Mouse (Mus musculus) embryonic facial prominence, embryonic 15.5 days (tissue): ENCODE data around the gene Pth2r. TPM values are rescaled to one million over a fixed set of nuclear protein-coding genes. Genes with fewer than 3 reads are reported as not detected.

Experiments used
- ATAC-seq: fragments of 200-750 bp; cut with Nextera tagmentation; 2 replicates; pipeline ENCODE4 v1.8.0; 2017; ENCODE audit warnings: low read depth, moderate TSS enrichment; ENCODE audit not compliant: insufficient number of reproducible peaks, low FRiP score, low TSS enrichment
- H3K27ac ChIP-seq: fragments of 300-500 bp; sonication (generic); replicated peaks from 2 replicates; pipeline ENCODE4 v1.5.1; 2015; ENCODE audit warnings: mild to moderate bottlenecking, inconsistent platforms
- H3K27me3 ChIP-seq: fragments of 300-500 bp; sonication (generic); 2 replicates; pipeline ENCODE4 v1.6.1; 2015; ENCODE audit warnings: inconsistent platforms
- H3K36me3 ChIP-seq: fragments of 300-500 bp; sonication (generic); 2 replicates; pipeline ENCODE4 v1.6.1; 2015; ENCODE audit warnings: mild to moderate bottlenecking, inconsistent platforms
- H3K4me1 ChIP-seq: fragments of 300-500 bp; sonication (generic); 2 replicates; pipeline ENCODE4 v1.6.1; 2015; ENCODE audit warnings: inconsistent platforms
- H3K4me2 ChIP-seq: fragments of 300-500 bp; sonication (generic); replicated peaks from 2 replicates; pipeline ENCODE4 v1.6.1; 2015; ENCODE audit warnings: mild to moderate bottlenecking, inconsistent platforms
- H3K4me3 ChIP-seq: fragments of 300-500 bp; sonication (generic); replicated peaks from 2 replicates; pipeline ENCODE4 v1.5.1; 2015; ENCODE audit warnings: mild to moderate bottlenecking, inconsistent platforms
- H3K9ac ChIP-seq: fragments of 300-500 bp; sonication (generic); 2 replicates; pipeline ENCODE4 v1.6.1; 2015; ENCODE audit warnings: inconsistent platforms
- H3K9me3 ChIP-seq: fragments of 300-500 bp; sonication (generic); replicated peaks from 2 replicates; pipeline ENCODE4 v1.6.1; 2016; ENCODE audit warnings: inconsistent platforms
- WGBS: fragments of 180-500 bp; shearing (Covaris S2); methylation state at CpG from one replicate; pipeline ENCODE4 v1.1.7; 2015; 5-methylcytosine and 5-hydroxymethylcytosine counted together
- polyA plus RNA-seq: library from polyadenylated mRNA; unstranded; fragments of >200 nt; fragmentation: Nextera tagmentation; extraction: Ambion mirVana; gene quantifications from 2 replicates; pipeline ENCODE4 v1.2.1, GENCODE M21; 2015

Pth2r gene
- polyA plus RNA-seq, 1 experiment from 2014 or later = 0.17 TPM

DNA sequence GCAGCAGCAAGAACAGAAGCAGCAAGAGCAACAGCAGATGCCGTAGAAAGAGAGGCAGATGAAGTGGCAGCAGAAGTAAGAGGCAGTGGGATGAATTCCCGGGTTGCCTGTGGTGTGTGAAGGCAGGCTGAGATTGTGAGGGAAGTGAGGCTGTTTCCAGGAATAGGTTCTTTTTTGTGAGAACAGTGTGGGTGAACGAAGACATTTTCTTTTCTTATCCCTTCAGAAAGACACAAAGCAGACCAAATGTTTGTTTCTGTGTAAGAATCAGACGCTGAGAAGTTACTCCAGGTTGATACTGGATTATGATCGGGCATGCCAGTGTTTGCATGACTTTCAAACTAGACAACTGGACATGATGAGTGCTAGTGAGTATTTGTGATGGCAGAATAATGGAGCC, 52.2 kb downstream of the Pth2r start:
- Histone ChIP-seq H3K4me3 (no peak overlapping the region), H3K4me2 (no peak overlapping the region), H3K27ac (no peak overlapping the region), H3K27me3 (no peaks in the 10 kb centered on the region), H3K36me3 (no peaks in the 10 kb centered on the region), H3K4me1 (no peaks in the 10 kb centered on the region), H3K9ac (no peak overlapping the region), H3K9me3 (no peaks in the 10 kb centered on the region)
- ATAC-seq = no peak
- WGBS = 87% methylated on average over 5 of the region's 5 CpGs

DNA sequence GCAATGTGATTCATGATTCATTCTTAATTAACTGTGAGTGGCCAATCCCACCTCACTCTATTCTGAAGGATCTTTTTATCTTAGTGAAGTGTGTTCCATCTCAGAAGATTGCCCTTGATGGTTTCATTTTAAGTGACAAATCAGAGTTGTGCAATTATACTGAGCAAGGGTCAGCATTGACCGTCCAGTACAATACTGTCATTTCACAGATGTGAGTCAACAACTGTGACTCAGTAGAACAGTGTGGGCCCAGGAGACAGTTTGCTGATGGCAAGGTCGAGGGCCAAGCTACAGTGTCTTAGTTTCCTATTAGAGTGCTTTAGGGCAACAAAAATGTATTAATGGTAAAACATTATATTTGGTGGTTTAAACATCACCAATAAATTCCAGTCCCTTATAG, 55.9 kb downstream of the Pth2r start:
- no peaks in the 10 kb centered on the region for H3K36me3 ChIP-seq
- WGBS = 73% methylated on average over 2 of the region's 2 CpGs
- ATAC-seq = no peak
- H3K4me2 ChIP-seq = no peak overlapping the region
- no peak overlapping the region for H3K9ac ChIP-seq
- no peaks in the 10 kb centered on the region for H3K4me1 ChIP-seq
- no peak overlapping the region for H3K4me3 ChIP-seq
- H3K27me3 ChIP-seq = no peaks in the 10 kb centered on the region
- H3K27ac ChIP-seq = no peak overlapping the region
- H3K9me3 ChIP-seq = no peaks in the 10 kb centered on the region

DNA sequence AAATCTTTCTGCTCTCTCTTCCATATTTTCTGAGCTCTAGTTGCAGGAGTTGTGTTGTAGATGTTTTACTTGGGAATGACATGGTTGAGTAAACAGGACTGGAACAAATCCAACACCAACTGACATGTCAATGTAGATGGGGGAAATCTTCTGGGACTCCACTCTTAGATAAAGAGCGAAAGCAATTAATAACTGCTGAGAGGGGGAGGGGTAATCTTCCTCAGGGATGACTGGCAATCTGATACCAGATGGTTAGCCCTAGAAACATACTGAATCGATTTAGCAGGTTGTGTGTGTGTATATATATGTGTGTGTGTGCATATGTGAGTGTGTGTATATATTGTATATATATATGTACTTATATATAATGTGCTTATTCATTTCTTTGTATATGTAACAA, 58.4 kb downstream of the Pth2r start:
- Histone ChIP-seq H3K4me2 (no peak overlapping the region), H3K27me3 (no peaks in the 10 kb centered on the region), H3K9me3 (no peaks in the 10 kb centered on the region), H3K4me1 (no peaks in the 10 kb centered on the region), H3K36me3 (no peaks in the 10 kb centered on the region), H3K4me3 (no peak overlapping the region), H3K9ac (no peak overlapping the region), H3K27ac (no peak overlapping the region)
- ATAC-seq = no peak
- WGBS = 40% methylated on average over 2 of the region's 2 CpGs

- no peak for ATAC-seq
- no peaks in the 10 kb centered on the region for H3K4me1 ChIP-seq
- no peak overlapping the region for H3K27ac ChIP-seq
- no peak overlapping the region for H3K9ac ChIP-seq
- no peaks in the 10 kb centered on the region for H3K9me3 ChIP-seq
- WGBS = 66% methylated on average over 2 of the region's 2 CpGs
- no peak overlapping the region for H3K4me2 ChIP-seq
- no peak overlapping the region for H3K4me3 ChIP-seq
- H3K27me3 ChIP-seq = no peaks in the 10 kb centered on the region
- H3K36me3 ChIP-seq = no peaks in the 10 kb centered on the region
Observed at GRCm38 (mm10) chr1:65352979-65353378, 71.1 kb downstream of the Pth2r start.

GRCm38 (mm10) chr1:65354153-65354552, 72.3 kb downstream of the Pth2r start:
- H3K27ac ChIP-seq = no peak overlapping the region
- H3K9me3 ChIP-seq = no peaks in the 10 kb centered on the region
- no peaks in the 10 kb centered on the region for H3K36me3 ChIP-seq
- ATAC-seq = no peak
- H3K9ac ChIP-seq = no peak overlapping the region
- H3K27me3 ChIP-seq = no peaks in the 10 kb centered on the region
- H3K4me2 ChIP-seq = no peak overlapping the region
- H3K4me1 ChIP-seq = no peaks in the 10 kb centered on the region
- H3K4me3 ChIP-seq = no peak overlapping the region

DNA sequence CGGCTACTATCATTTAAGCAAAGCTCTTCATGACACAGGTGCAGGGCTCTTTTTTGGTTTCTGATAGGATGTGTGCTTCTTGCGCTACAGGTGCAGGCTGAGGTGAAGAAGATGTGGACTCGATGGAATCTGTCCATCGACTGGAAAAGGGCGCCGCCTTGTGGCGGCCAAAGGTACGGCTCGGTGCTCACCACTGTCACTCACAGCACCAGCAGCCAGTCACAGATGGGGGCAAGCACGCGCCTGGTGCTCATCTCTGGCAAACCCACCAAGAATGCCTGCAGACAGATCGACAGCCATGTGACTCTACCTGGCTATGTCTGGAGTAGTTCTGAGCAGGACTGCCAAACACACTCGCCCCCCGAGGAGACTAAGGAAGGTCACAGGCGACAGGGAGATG, 106.5 kb downstream of the Pth2r start:
- no peak overlapping the region for H3K9ac ChIP-seq
- no peak overlapping the region for H3K4me3 ChIP-seq
- H3K9me3 ChIP-seq = no peaks in the 10 kb centered on the region
- no peak for ATAC-seq
- WGBS = 40% methylated on average over 15 of the region's 15 CpGs
- no peaks in the 10 kb centered on the region for H3K36me3 ChIP-seq
- no peak overlapping the region for H3K27ac ChIP-seq
- no peak overlapping the region for H3K4me2 ChIP-seq
- no peaks in the 10 kb centered on the region for H3K27me3 ChIP-seq
- H3K4me1 ChIP-seq = no peaks in the 10 kb centered on the region

GRCm38 (mm10) chr1:65389621-65390020, 107.8 kb downstream of the Pth2r start:
- H3K36me3 ChIP-seq = no peaks in the 10 kb centered on the region
- no peak overlapping the region for H3K4me2 ChIP-seq
- no peak overlapping the region for H3K27ac ChIP-seq
- no peaks in the 10 kb centered on the region for H3K9me3 ChIP-seq
- no peak overlapping the region for H3K4me3 ChIP-seq
- H3K27me3 ChIP-seq = no peaks in the 10 kb centered on the region
- H3K4me1 ChIP-seq = no peaks in the 10 kb centered on the region
- no peak overlapping the region for H3K9ac ChIP-seq
- no peak for ATAC-seq
- WGBS = 89% methylated on average over 15 of the region's 15 CpGs

DNA sequence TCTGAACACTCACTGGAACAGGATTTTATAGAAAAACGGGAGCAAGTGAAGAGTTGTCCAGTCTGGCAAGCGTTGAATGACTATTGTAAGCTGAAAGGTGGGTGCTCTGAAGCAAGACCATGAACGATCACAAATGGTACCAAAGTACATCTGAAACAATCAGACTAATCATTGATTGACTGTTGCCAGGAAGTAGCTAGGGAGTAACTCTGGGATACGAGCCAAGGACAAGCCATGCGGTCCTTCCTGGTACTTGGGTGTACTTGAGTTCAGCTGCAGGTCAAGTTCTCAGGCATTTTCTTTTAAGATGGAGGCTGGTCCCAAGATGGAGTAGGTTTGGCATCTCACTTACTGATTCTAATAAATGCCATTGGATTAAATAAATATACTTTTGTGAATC, 125.6 kb downstream of the Pth2r start:
- WGBS = 88% methylated on average over 5 of the region's 5 CpGs
- H3K27me3 ChIP-seq = no peaks in the 10 kb centered on the region
- no peak for ATAC-seq
- H3K9me3 ChIP-seq = no peaks in the 10 kb centered on the region
- no peaks in the 10 kb centered on the region for H3K36me3 ChIP-seq
- no peak overlapping the region for H3K27ac ChIP-seq
- H3K4me1 ChIP-seq = no peaks in the 10 kb centered on the region
- H3K9ac ChIP-seq = no peak overlapping the region
- H3K4me2 ChIP-seq = no peak overlapping the region
- no peak overlapping the region for H3K4me3 ChIP-seq

- ATAC-seq = no peak
- Histone ChIP-seq H3K9me3 (no peaks in the 10 kb centered on the region), H3K4me3 (no peak overlapping the region), H3K9ac (no peak overlapping the region), H3K4me2 (no peak overlapping the region), H3K27me3 (no peaks in the 10 kb centered on the region), H3K4me1 (no peaks in the 10 kb centered on the region), H3K27ac (no peak overlapping the region), H3K36me3 (no peaks in the 10 kb centered on the region)
- WGBS = 94% methylated on average over 2 of the region's 2 CpGs
Observed at GRCm38 (mm10) chr1:65420909-65421308, 139.1 kb downstream of the Pth2r start.

DNA sequence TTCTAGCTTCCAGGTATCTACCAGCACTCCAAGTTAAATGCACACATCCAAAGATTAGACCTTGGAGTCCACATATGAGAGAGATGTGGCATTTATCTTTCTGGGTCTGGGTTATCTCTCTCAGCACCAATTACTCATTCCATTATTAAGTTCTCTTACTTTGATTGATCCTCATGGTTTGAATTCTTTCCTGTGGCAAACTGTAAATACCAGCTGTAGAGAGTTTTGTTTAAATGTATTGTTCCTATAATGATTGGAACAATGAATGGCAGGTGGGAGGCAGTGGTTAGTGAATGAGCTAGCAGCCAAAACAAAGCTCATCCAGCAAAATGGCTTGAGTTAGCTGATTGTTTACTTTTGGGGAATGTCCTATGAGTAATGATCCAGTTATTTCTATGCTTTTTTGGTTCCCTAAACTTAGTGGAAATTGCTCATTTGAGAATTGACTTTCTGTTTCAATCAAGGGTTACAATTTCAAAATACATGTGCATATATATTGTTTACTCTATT, 140.7 kb downstream of the Pth2r start:
- Histone ChIP-seq H3K4me3 (no peak overlapping the region), H3K27me3 (no peaks in the 10 kb centered on the region), H3K4me2 (no peak overlapping the region), H3K9me3 (no peaks in the 10 kb centered on the region), H3K27ac (no peak overlapping the region), H3K4me1 (no peaks in the 10 kb centered on the region), H3K36me3 (no peaks in the 10 kb centered on the region), H3K9ac (no peak overlapping the region)
- no peak for ATAC-seq
